Mouse (Mus musculus) CH12.LX (cell line): ENCODE measurements around the gene Ampd3. TPM values are rescaled to one million over a fixed set of nuclear protein-coding genes. Genes with fewer than 3 reads are reported as not detected.

ENCODE experiments used
- DNase-seq: peaks from one replicate; pipeline ENCODE4 v3.0.0-alpha.2; 2013; ENCODE audit errors: extremely low read depth
- H3K27ac ChIP-seq: 2 replicates; pipeline ENCODE4 v1.5.1; 2012; ENCODE audit warnings: low read depth, mild to moderate bottlenecking, control low read depth, moderate library complexity; ENCODE audit not compliant: insufficient read depth
- H3K27me3 ChIP-seq: replicated peaks from 2 replicates; pipeline ENCODE3; 2012; ENCODE audit warnings: inconsistent platforms
- H3K36me3 ChIP-seq, 2 experiments: replicated peaks in 1 of 2; 2 replicates each; pipeline versions ENCODE3 to v1.6.1; 2012; ENCODE audit warnings: inconsistent platforms in 1 of 2, low read length in 1 of 2, mild to moderate bottlenecking in 1 of 2, mixed read lengths in 1 of 2, moderate library complexity in 1 of 2; ENCODE audit not compliant: control insufficient read depth in 1 of 2, insufficient read depth in 1 of 2
- H3K4me1 ChIP-seq, 2 experiments: 2 replicates each; pipeline ENCODE4 v1.6.1; 2012; ENCODE audit warnings: inconsistent platforms in 1 of 2, moderate library complexity in 1 of 2; ENCODE audit not compliant: insufficient read depth in 2 of 2, control insufficient read depth in 1 of 2
- H3K4me2 ChIP-seq: 2 replicates; pipeline ENCODE4 v1.6.1; 2012; ENCODE audit warnings: low read depth, mild to moderate bottlenecking, control low read depth; ENCODE audit not compliant: poor library complexity, insufficient read depth, severe bottlenecking
- H3K4me3 ChIP-seq, 3 experiments: fragments of 150-350 bp in 1 of 3; sonication (generic) in 1 of 3; replicated peaks in 1 of 3; 2 replicates each; pipeline versions ENCODE3 to v1.5.1; 2011 to 2012; ENCODE audit warnings: low read depth in 2 of 3, low read length in 2 of 3, mild to moderate bottlenecking in 2 of 3, moderate library complexity in 2 of 3, control low read depth in 1 of 3, improper control_type of control experiment in 1 of 3, inconsistent platforms in 1 of 3, mixed read lengths in 1 of 3; ENCODE audit not compliant: poor library complexity in 1 of 3
- H3K79me2 ChIP-seq: replicated peaks from 2 replicates; pipeline ENCODE4 v1.6.1; 2012; ENCODE audit warnings: mild to moderate bottlenecking, moderate library complexity; ENCODE audit not compliant: control insufficient read depth, poor library complexity, insufficient read depth, severe bottlenecking; ENCODE audit errors: extremely low read depth
- H3K9ac ChIP-seq: 2 replicates; pipeline ENCODE4 v1.6.1; 2012; ENCODE audit warnings: low read depth, mild to moderate bottlenecking, control low read depth, moderate library complexity; ENCODE audit not compliant: insufficient read depth
- H3K9me3 ChIP-seq: replicated peaks from 2 replicates; pipeline ENCODE3; 2012; ENCODE audit warnings: low read length, inconsistent platforms, mixed read lengths
- BHLHE40 ChIP-seq: IDR thresholded peaks from 2 replicates; pipeline ENCODE4 v1.6.1; 2011; ENCODE audit warnings: mild to moderate bottlenecking, low read depth, low read length, improper control_type of control experiment
- CHD1 ChIP-seq: IDR thresholded peaks from 2 replicates; pipeline ENCODE4 v1.6.1; 2012; ENCODE audit warnings: low read depth, low read length, improper control_type of control experiment, inconsistent platforms
- GABPA ChIP-seq: IDR thresholded peaks from 2 replicates; pipeline ENCODE4 v1.6.1; 2012; ENCODE audit warnings: low read depth, low read length, improper control_type of control experiment, inconsistent platforms; ENCODE audit not compliant: insufficient replicate concordance
- IRF4 ChIP-seq: IDR thresholded peaks from 2 replicates; pipeline ENCODE4 v1.6.1; 2014; ENCODE audit warnings: low read depth, mild to moderate bottlenecking, inconsistent platforms, low read length, improper control_type of control experiment
- JUN ChIP-seq: IDR thresholded peaks from 2 replicates; pipeline ENCODE4 v1.6.1; 2011; ENCODE audit warnings: low read depth, mild to moderate bottlenecking, low read length, improper control_type of control experiment, moderate library complexity; ENCODE audit not compliant: insufficient read depth
- JUND ChIP-seq: conservative IDR thresholded peaks from 2 replicates; pipeline ENCODE4 v1.6.1; 2011; ENCODE audit warnings: low read depth, low read length, improper control_type of control experiment
- MAX ChIP-seq: IDR thresholded peaks from 2 replicates; pipeline ENCODE4 v1.6.1; 2011; ENCODE audit warnings: low read length, improper control_type of control experiment
- MAZ ChIP-seq: IDR thresholded peaks from 2 replicates; pipeline ENCODE4 v1.6.1; 2012; ENCODE audit warnings: low read depth, mild to moderate bottlenecking, inconsistent platforms, low read length, improper control_type of control experiment, moderate library complexity
- MXI1 ChIP-seq: IDR thresholded peaks from 2 replicates; pipeline ENCODE4 v1.6.1; 2011; ENCODE audit warnings: mild to moderate bottlenecking, low read depth, low read length, improper control_type of control experiment
- MYC ChIP-seq: IDR thresholded peaks from 2 replicates; pipeline ENCODE4 v1.6.1; 2011; ENCODE audit warnings: low read depth, mild to moderate bottlenecking, improper control_type of control experiment, low read length
- NRF1 ChIP-seq: IDR thresholded peaks from 2 replicates; pipeline ENCODE4 v1.6.1; 2014; ENCODE audit warnings: low read depth, mild to moderate bottlenecking, inconsistent platforms, low read length, improper control_type of control experiment, moderate library complexity
- PAX5 ChIP-seq: IDR thresholded peaks from 2 replicates; pipeline ENCODE4 v1.6.1; 2012; ENCODE audit warnings: low read length, inconsistent platforms, mixed read lengths
- ZC3H11A ChIP-seq: IDR thresholded peaks from 2 replicates; pipeline ENCODE4 v1.6.1; 2012; ENCODE audit warnings: low read depth, mild to moderate bottlenecking, inconsistent platforms, low read length, improper control_type of control experiment
- ZKSCAN1 ChIP-seq: IDR thresholded peaks from 2 replicates; pipeline ENCODE4 v1.6.1; 2012; ENCODE audit warnings: low read depth, inconsistent platforms, low read length, improper control_type of control experiment, borderline replicate concordance
- dilution Hi-C: fragments of 300-500 bp; cut with MboI; formaldehyde crosslinking; loops from 2 replicates; pipeline ENCODE4 v1.14.3; 2020; ENCODE audit warnings: low sequenced_read_pairs; ENCODE audit not compliant: extremely low pct_unique_long_range_greater_than_20kb, extremely low pct_ligation_motif_present
- in situ Hi-C: fragments of 300-500 bp; cut with MboI; formaldehyde crosslinking; loops from 3 replicates; pipeline ENCODE4 v1.14.3; 2019; ENCODE audit warnings: low sequenced_read_pairs, low pct_ligation_motif_present, low pct_unique_long_range_greater_than_20kb, mixed read lengths
- polyA plus RNA-seq: library from polyadenylated mRNA; unstranded; fragments of >175 nt; gene quantifications from 2 replicates; pipeline ENCODE4 v1.2.1, GENCODE M21; 2012; ENCODE audit warnings: low read depth; ENCODE audit not compliant: insufficient read length
- total RNA-seq, 2 experiments: library from RNA; depleted of rRNA; stranded (reverse); fragments of 300-350 nt in 1 of 2; fragments of >200 nt in 1 of 2; gene quantifications; 2 replicates each; pipeline ENCODE4 v1.2.3; 2012 to 2014

The Ampd3 gene
- total RNA-seq (2012; rRNA removed) (0.04 and 0.08 TPM in 2 replicates), total RNA-seq (2014; rRNA removed) (0.07 and 0.30 TPM in 2 replicates), polyA plus RNA-seq (0.84 and 1.0 TPM in 2 replicates)

- in situ Hi-C loops (no loop called here), dilution Hi-C loops (no loop called here)
- TF ChIP-seq PAX5 (no peak), ZKSCAN1 (no peak), ZC3H11A (no peak), BHLHE40 (no peak), JUND (no peak), NRF1 (no peak), MYC (no peak), GABPA (no peak), MAZ (no peak), MXI1 (no peak), IRF4 (no peak), MAX (no peak), CHD1 (no peak), JUN (no peak)
- Histone ChIP-seq H3K9ac (no peak within 1 kb of the TSS), H3K79me2 (no peaks in the 10 kb centered on the region), H3K36me3 (no peaks in the 10 kb centered on the region), H3K27me3 (no peaks in the 10 kb centered on the region), H3K27ac (no peak within 1 kb of the TSS), H3K4me2 (no peak within 1 kb of the TSS), H3K4me1 (peaks cover 4 to 30% of the 10 kb centered on the region in 2 experiments; a peak in 3 of 4 replicates), H3K9me3 (no peaks in the 10 kb centered on the region), H3K4me3 (no peak within 1 kb of the TSS)
- no peak for DNase-seq
These were observed at the start of gene Ampd3 for GRCm38 (mm10) chr7:110768001-110768400. TSS of gene Ampd3 (plus strand) at chr7:110768206.

DNA sequence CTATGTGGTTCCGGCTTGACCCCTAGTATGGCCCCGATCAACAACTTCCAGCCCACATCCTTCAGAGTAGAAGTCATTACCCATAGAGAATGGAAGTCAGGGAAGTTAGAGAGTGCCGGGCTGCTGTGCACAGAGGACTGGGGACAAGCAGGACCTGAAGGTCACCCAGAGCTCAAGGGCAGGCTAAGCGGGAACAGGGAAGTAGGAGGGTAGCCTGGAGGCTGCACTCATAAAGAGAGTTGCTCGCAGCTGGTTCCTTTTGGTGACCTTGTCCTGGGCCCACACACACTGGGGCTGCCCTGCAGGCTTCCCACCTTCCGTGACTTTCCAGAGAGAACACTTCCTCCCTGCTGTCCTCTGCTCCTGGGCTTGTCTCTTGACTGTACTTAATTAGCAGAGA, 49.5 kb upstream of the Ampd3 start:
- Histone ChIP-seq H3K79me2 (no peaks in the 10 kb centered on the region), H3K27me3 (peaks cover 16% of the 10 kb centered on the region)
- in situ Hi-C loops = loop anchor here (10.0 kb wide), 1 partner anchor 206 kb away; no protein-coding TSS in a partner anchor

More for the DNA sequence above, 49.5 kb upstream of the Ampd3 start:
- no peak overlapping the region for H3K4me2 ChIP-seq
- DNase-seq = no peak
- no peak overlapping the region for H3K27ac ChIP-seq
- H3K4me3 ChIP-seq = no peak overlapping the region
- no peaks in the 10 kb centered on the region for H3K4me1 ChIP-seq
- no peak overlapping the region for H3K9ac ChIP-seq
- no peaks in the 10 kb centered on the region for H3K9me3 ChIP-seq
- dilution Hi-C loops = no loop called here
- TF ChIP-seq ZC3H11A (no peak), CHD1 (no peak)
- TF ChIP-seq, all 38 proteins: peak for 0
- H3K36me3 ChIP-seq = no peaks in the 10 kb centered on the region
